Mouse (Mus musculus) forebrain, embryonic 13.5 days (tissue): ENCODE results near the gene Afp. TPM values are rescaled to one million over a fixed set of nuclear protein-coding genes. Genes with fewer than 3 reads are reported as not detected.

Source experiments
- ATAC-seq: fragments of 200-750 bp; cut with Nextera tagmentation; 2 replicates; pipeline ENCODE4 v1.8.0; 2017
- H3K27ac ChIP-seq: fragments of 300-500 bp; sonication (generic); 2 replicates; pipeline ENCODE4 v1.5.1; 2015; ENCODE audit warnings: inconsistent platforms, mild to moderate bottlenecking, moderate library complexity
- H3K27me3 ChIP-seq: fragments of 300-500 bp; sonication (generic); 2 replicates; pipeline ENCODE4 v1.6.1; 2015; ENCODE audit warnings: mild to moderate bottlenecking, inconsistent platforms
- H3K36me3 ChIP-seq: fragments of 300-500 bp; sonication (generic); 2 replicates; pipeline ENCODE4 v1.6.1; 2015; ENCODE audit warnings: mild to moderate bottlenecking, inconsistent platforms; ENCODE audit not compliant: poor library complexity, severe bottlenecking
- H3K4me1 ChIP-seq: fragments of 300-500 bp; sonication (generic); 2 replicates; pipeline ENCODE4 v1.6.1; 2015; ENCODE audit warnings: inconsistent platforms
- H3K4me2 ChIP-seq: fragments of 300-500 bp; sonication (generic); 2 replicates; pipeline ENCODE4 v1.6.1; 2015; ENCODE audit warnings: inconsistent platforms, mild to moderate bottlenecking, moderate library complexity
- H3K4me3 ChIP-seq: fragments of 300-500 bp; sonication (generic); 2 replicates; pipeline ENCODE4 v1.5.1; 2015; ENCODE audit warnings: mild to moderate bottlenecking, inconsistent platforms
- H3K9ac ChIP-seq: fragments of 300-500 bp; sonication (generic); 2 replicates; pipeline ENCODE4 v1.6.1; 2015; ENCODE audit warnings: mild to moderate bottlenecking, inconsistent platforms
- H3K9me3 ChIP-seq: fragments of 300-500 bp; sonication (generic); replicated peaks from 2 replicates; pipeline ENCODE4 v1.6.1; 2016; ENCODE audit warnings: inconsistent platforms
- WGBS: fragments of 180-500 bp; shearing (Covaris S2); methylation state at CpG from one replicate; pipeline ENCODE4 v1.1.7; 2015; 5-methylcytosine and 5-hydroxymethylcytosine counted together
- polyA plus RNA-seq: library from polyadenylated mRNA; unstranded; fragments of >200 nt; fragmentation: Nextera tagmentation; extraction: Ambion mirVana; gene quantifications from 2 replicates; pipeline ENCODE4 v1.2.1, GENCODE M21; 2015

The Afp gene
- 0.27 and 8.8 TPM in 2 replicates for polyA plus RNA-seq

DNA sequence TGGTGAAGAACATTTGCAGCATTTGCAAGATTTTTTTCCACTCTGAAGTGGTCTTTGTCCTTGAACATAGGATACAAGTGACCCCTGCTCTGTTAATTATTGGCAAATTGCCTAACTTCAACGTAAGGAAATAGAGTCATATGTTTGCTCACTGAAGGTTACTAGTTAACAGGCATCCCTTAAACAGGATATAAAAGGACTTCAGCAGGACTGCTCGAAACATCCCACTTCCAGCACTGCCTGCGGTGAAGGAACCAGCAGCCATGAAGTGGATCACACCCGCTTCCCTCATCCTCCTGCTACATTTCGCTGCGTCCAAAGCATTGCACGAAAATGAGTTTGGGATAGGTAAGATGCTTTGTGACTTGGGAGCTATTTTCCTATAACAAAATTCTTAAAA is at the start of gene Afp:
TSS of gene Afp (plus strand) at position 220 of the 400 bp plus-strand sequence.
- Histone ChIP-seq H3K9ac (no peak within 1 kb of the TSS), H3K36me3 (no peaks in the 10 kb centered on the region), H3K27me3 (no peaks in the 10 kb centered on the region), H3K9me3 (no peaks in the 10 kb centered on the region), H3K4me3 (no peak within 1 kb of the TSS), H3K27ac (no peak within 1 kb of the TSS), H3K4me2 (no peak within 1 kb of the TSS), H3K4me1 (no peaks in the 10 kb centered on the region)
- 89% methylated on average over 7 of the region's 7 CpGs for WGBS
- ATAC-seq = no peak

DNA sequence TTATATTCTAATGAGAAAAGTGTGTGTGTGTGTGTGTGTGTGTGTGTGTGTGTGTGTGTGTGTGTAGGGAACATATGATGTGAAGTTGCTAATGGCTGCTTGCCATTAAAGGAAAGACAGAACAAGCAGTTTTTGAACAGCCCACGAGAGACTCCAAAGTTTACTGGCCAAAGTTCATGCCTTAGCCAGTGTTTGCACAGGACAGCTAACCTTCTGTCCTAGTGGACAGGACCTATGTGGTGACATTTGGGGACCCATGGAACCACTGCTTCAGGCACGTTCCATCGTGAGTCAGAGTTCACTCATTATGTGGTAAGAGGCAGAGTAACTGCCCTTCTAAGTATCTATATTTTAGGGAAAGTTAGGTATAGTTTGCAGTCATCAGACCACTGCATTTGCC is 43.0 kb upstream of the Afp start:
- no peak overlapping the region for H3K4me2 ChIP-seq
- no peaks in the 10 kb centered on the region for H3K36me3 ChIP-seq
- 91% methylated on average over 3 of the region's 3 CpGs for WGBS
- no peak overlapping the region for H3K9ac ChIP-seq
- H3K4me3 ChIP-seq = no peak overlapping the region
- no peaks in the 10 kb centered on the region for H3K4me1 ChIP-seq
- ATAC-seq = no peak
- no peaks in the 10 kb centered on the region for H3K27me3 ChIP-seq
- H3K27ac ChIP-seq = no peak overlapping the region
- H3K9me3 ChIP-seq = no peaks in the 10 kb centered on the region

DNA sequence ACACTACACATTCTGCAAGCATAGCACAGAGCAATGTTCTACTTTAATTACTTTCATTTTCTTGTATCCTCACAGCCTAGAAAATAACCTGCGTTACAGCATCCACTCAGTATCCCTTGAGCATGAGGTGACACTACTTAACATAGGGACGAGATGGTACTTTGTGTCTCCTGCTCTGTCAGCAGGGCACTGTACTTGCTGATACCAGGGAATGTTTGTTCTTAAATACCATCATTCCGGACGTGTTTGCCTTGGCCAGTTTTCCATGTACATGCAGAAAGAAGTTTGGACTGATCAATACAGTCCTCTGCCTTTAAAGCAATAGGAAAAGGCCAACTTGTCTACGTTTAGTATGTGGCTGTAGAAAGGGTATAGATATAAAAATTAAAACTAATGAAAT is 40.6 kb upstream of the Afp start:
- Histone ChIP-seq H3K4me3 (no peak overlapping the region), H3K4me1 (no peaks in the 10 kb centered on the region), H3K9me3 (no peaks in the 10 kb centered on the region), H3K27ac (no peak overlapping the region), H3K9ac (no peak overlapping the region), H3K27me3 (no peaks in the 10 kb centered on the region), H3K36me3 (no peaks in the 10 kb centered on the region), H3K4me2 (no peak overlapping the region)
- no peak for ATAC-seq
- 88% methylated on average over 5 of the region's 5 CpGs for WGBS

DNA sequence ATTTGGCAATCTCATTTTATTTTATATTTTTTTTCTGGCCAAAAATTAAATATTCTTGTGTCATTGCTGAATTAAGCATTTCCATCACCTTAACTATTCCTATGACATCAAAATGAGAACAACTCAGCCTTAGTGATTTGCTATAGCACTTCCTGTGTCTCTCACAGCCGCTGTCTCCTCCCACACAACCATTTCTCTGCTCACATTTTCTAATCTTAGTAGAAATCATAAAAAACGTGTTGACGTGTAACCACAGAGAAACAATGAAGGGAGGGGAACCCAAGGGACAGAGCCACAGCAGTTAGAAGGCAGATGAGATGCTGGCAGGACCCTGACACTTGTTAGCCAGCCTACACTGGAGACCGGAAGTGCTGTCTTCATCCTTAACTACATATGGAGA is 37.8 kb upstream of the Afp start:
- Histone ChIP-seq H3K27me3 (no peaks in the 10 kb centered on the region), H3K4me3 (no peak overlapping the region), H3K36me3 (no peaks in the 10 kb centered on the region), H3K4me1 (no peaks in the 10 kb centered on the region), H3K27ac (no peak overlapping the region), H3K4me2 (no peak overlapping the region), H3K9ac (no peak overlapping the region), H3K9me3 (no peaks in the 10 kb centered on the region)
- WGBS = 89% methylated on average over 4 of the region's 4 CpGs
- ATAC-seq = no peak

DNA sequence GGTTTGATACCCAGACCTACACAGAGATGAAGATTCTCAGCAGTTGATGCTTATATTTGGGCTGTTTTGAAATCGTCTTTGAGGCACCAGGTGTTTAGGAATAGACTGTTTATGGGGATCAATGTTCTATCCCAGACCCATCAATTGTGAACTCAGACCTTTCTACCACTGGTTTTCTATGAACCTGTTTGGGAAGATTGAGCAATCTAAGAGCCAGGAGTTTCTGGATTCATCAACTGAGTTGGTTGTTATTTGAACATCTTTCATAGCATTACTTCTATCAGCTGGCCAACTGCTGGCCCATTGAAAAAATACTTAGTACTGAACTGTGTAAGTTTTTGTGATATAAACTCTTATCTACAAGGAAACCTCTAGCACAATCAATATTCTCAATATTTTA is 33.3 kb upstream of the Afp start:
- Histone ChIP-seq H3K27ac (no peak overlapping the region), H3K27me3 (no peaks in the 10 kb centered on the region), H3K9ac (no peak overlapping the region), H3K4me1 (no peaks in the 10 kb centered on the region), H3K9me3 (no peaks in the 10 kb centered on the region), H3K36me3 (no peaks in the 10 kb centered on the region), H3K4me2 (no peak overlapping the region), H3K4me3 (no peak overlapping the region)
- no peak for ATAC-seq
- WGBS = 82% methylated on average over 1 of the region's 1 CpGs

- no peaks in the 10 kb centered on the region for H3K36me3 ChIP-seq
- no peak for ATAC-seq
- H3K9me3 ChIP-seq = no peaks in the 10 kb centered on the region
- H3K9ac ChIP-seq = no peak overlapping the region
- H3K4me2 ChIP-seq = no peak overlapping the region
- H3K27ac ChIP-seq = no peak overlapping the region
- H3K27me3 ChIP-seq = no peaks in the 10 kb centered on the region
- WGBS = 78% methylated on average over 5 of the region's 5 CpGs
- H3K4me1 ChIP-seq = no peaks in the 10 kb centered on the region
- no peak overlapping the region for H3K4me3 ChIP-seq
Measured at GRCm38 (mm10) chr5:90458727-90459126, 31.8 kb upstream of the Afp start.

DNA sequence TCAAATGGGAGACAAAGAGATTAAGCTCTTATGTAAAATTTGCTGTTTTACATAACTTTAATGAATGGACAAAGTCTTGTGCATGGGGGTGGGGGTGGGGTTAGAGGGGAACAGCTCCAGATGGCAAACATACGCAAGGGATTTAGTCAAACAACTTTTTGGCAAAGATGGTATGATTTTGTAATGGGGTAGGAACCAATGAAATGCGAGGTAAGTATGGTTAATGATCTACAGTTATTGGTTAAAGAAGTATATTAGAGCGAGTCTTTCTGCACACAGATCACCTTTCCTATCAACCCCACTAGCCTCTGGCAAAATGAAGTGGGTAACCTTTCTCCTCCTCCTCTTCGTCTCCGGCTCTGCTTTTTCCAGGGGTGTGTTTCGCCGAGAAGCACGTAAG is 29.9 kb upstream of the Afp start, which contains the start of gene Alb:
TSS of gene Alb (plus strand) at position 279 of the 400 bp plus-strand sequence.
- no peak within 1 kb of the TSS for H3K27ac ChIP-seq
- H3K9ac ChIP-seq = no peak within 1 kb of the TSS
- H3K27me3 ChIP-seq = no peaks in the 10 kb centered on the region
- H3K4me1 ChIP-seq = no peaks in the 10 kb centered on the region
- no peaks in the 10 kb centered on the region for H3K36me3 ChIP-seq
- 91% methylated on average over 8 of the region's 8 CpGs for WGBS
- no peaks in the 10 kb centered on the region for H3K9me3 ChIP-seq
- no peak for ATAC-seq
- H3K4me3 ChIP-seq = no peak within 1 kb of the TSS
- no peak within 1 kb of the TSS for H3K4me2 ChIP-seq

DNA sequence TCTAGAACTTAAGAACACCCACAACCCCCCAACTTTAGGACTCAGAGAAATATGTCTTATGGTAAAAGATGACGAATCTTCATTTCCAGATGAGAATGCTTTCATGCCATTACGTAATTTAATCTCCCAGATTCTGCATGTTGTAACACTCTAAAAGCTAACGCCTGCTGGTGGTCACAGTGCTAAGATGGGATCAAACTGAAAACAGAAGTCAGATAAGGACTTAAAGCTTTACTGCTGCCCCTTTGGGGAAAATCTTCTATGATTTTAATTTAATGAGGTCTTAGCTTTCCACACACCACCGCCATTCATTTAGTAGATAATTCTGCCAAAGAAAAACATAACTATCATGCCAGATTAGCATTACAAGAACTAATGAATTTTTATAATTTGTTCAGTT is 23.7 kb upstream of the Afp start:
- Histone ChIP-seq H3K9me3 (no peaks in the 10 kb centered on the region), H3K27ac (no peak overlapping the region), H3K4me1 (no peaks in the 10 kb centered on the region), H3K36me3 (no peaks in the 10 kb centered on the region), H3K27me3 (no peaks in the 10 kb centered on the region), H3K4me3 (no peak overlapping the region), H3K9ac (no peak overlapping the region), H3K4me2 (no peak overlapping the region)
- 83% methylated on average over 4 of the region's 4 CpGs for WGBS
- no peak for ATAC-seq

DNA sequence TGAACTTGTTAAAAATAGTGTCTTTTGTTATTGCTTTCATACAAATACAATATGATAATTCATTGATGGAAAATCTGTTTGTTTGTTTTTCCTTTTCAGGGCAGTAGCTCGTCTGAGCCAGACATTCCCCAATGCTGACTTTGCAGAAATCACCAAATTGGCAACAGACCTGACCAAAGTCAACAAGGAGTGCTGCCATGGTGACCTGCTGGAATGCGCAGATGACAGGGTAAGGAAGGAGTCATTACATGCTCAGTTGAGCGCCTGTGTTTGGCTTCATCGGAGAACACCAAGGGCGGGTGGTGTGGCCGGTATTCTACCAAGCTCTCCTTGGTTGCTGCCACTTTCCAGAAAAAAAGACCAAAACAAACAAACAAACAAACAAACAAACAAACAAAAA is 23.3 kb upstream of the Afp start:
- Histone ChIP-seq H3K9ac (no peak overlapping the region), H3K4me1 (no peaks in the 10 kb centered on the region), H3K4me2 (no peak overlapping the region), H3K27ac (no peak overlapping the region), H3K36me3 (no peaks in the 10 kb centered on the region), H3K27me3 (no peaks in the 10 kb centered on the region), H3K4me3 (no peak overlapping the region), H3K9me3 (no peaks in the 10 kb centered on the region)
- ATAC-seq = no peak
- 38% methylated on average over 6 of the region's 6 CpGs for whole genome bisulfite sequencing

- WGBS = 91% methylated on average over 3 of the region's 3 CpGs
- Histone ChIP-seq H3K9me3 (no peaks in the 10 kb centered on the region), H3K9ac (no peak overlapping the region), H3K27ac (no peak overlapping the region), H3K4me3 (no peak overlapping the region), H3K4me2 (no peak overlapping the region), H3K36me3 (no peaks in the 10 kb centered on the region), H3K27me3 (no peaks in the 10 kb centered on the region), H3K4me1 (no peaks in the 10 kb centered on the region)
- ATAC-seq = no peak
Measured at GRCm38 (mm10) chr5:90470836-90471235, 19.7 kb upstream of the Afp start.

GRCm38 (mm10) chr5:90473902-90474301 is 16.6 kb upstream of the Afp start:
- no peak for ATAC-seq

GRCm38 (mm10) chr5:90474369-90474768 is 16.2 kb upstream of the Afp start:
- WGBS = 88% methylated on average over 5 of the region's 5 CpGs
- Histone ChIP-seq H3K36me3 (no peaks in the 10 kb centered on the region), H3K4me1 (no peaks in the 10 kb centered on the region), H3K4me2 (no peak overlapping the region), H3K27me3 (no peaks in the 10 kb centered on the region), H3K27ac (no peak overlapping the region), H3K4me3 (no peak overlapping the region), H3K9me3 (no peaks in the 10 kb centered on the region), H3K9ac (no peak overlapping the region)
- no peak for ATAC-seq

More at GRCm38 (mm10) chr5:90473902-90474301, 16.6 kb upstream of the Afp start:
- no peaks in the 10 kb centered on the region for H3K27me3 ChIP-seq
- H3K4me1 ChIP-seq = no peaks in the 10 kb centered on the region
- H3K9me3 ChIP-seq = no peaks in the 10 kb centered on the region
- H3K9ac ChIP-seq = no peak overlapping the region
- no peak overlapping the region for H3K4me2 ChIP-seq
- no peak overlapping the region for H3K4me3 ChIP-seq
- WGBS = 86% methylated on average over 4 of the region's 4 CpGs
- H3K27ac ChIP-seq = no peak overlapping the region
- H3K36me3 ChIP-seq = no peaks in the 10 kb centered on the region

DNA sequence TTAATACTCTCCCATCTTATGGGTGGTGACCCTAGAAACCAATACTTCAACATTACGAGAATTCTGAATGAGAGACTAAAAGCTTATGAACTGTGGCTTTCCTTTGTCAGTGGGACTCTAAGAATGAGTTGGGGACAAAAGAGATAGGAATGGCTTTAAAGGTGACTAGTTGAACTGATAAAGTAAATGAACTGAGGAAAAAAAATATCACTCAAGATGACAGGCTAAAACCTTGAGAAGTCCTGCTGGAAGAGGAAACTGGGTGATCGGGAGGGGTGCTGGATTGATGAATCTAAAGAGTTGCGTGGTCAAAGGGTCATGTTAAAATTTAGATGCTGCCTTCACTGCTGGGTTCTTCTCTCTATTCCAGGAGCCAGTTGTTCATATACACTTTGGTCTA is 13.8 kb upstream of the Afp start:
- Histone ChIP-seq H3K27me3 (no peaks in the 10 kb centered on the region), H3K9me3 (no peaks in the 10 kb centered on the region), H3K27ac (no peak overlapping the region), H3K4me2 (no peak overlapping the region), H3K4me3 (no peak overlapping the region), H3K9ac (no peak overlapping the region), H3K36me3 (no peaks in the 10 kb centered on the region), H3K4me1 (no peaks in the 10 kb centered on the region)
- no peak for ATAC-seq
- WGBS = 95% methylated on average over 3 of the region's 3 CpGs
